Comparison of ENCODE assay signal across 8 mouse cellular contexts in genomic region chr6:16550445-16550844, GRCm38 (mm10).
DNase-seq lines count a peak whose midpoint lies in the region; ATAC-seq and TF ChIP-seq lines count a peak whose summit lies in the region.

No protein-coding gene starts in this region.

- DNase-seq in lung, postnatal 0 days (ENCODE audit: low spot score): no peak
- DNase-seq in lung, postnatal 4 days: no peak
- peak; percentile 40 for DNase-seq in kidney, postnatal 4 days
- no peak for DNase-seq in adrenal gland, adult 2 months
- DNase-seq in gastrocnemius, adult 8-10 months (ENCODE audit: low spot score in 2 of 2): no peak

- H3K27me3 ChIP-seq in lung, postnatal 0 days (replicated peaks; ENCODE audit: insufficient read depth, low read length): no peaks in the 10 kb centered on the region
- no peaks in the 10 kb centered on the region for H3K27me3 ChIP-seq in neural tube, embryonic 14.5 days (ENCODE audit: control insufficient read depth, insufficient read depth, low read length)

- no peaks in the 10 kb centered on the region for H3K4me1 ChIP-seq in lung, postnatal 0 days (ENCODE audit: insufficient read depth, low read depth, low read length)
- 0 out of 2 replicates have a peak, but pooled peaks cover 3% of the 10 kb centered on the region for H3K4me1 ChIP-seq in embryonic fibroblast, embryonic 13.5 days (ENCODE audit: control insufficient read depth, insufficient read depth, low read length)
- H3K4me1 ChIP-seq in neural tube, embryonic 14.5 days (ENCODE audit: control insufficient read depth, insufficient read depth, low read length): no peaks in the 10 kb centered on the region

- H3K27ac ChIP-seq in lung, postnatal 0 days (ENCODE audit: low read length): no peak overlapping the region
- no peak overlapping the region for H3K27ac ChIP-seq in embryonic fibroblast, embryonic 13.5 days (ENCODE audit: insufficient read depth, low read length)
- no peak overlapping the region for H3K27ac ChIP-seq in neural tube, embryonic 14.5 days (ENCODE audit: low read depth, low read length)

- TF ChIP-seq CTCF in lung, postnatal 0 days (IDR thresholded peaks at IDR 0.05): peak; percentile 34
- TF ChIP-seq CTCF in embryonic fibroblast, embryonic 13.5 days (IDR thresholded peaks at IDR 0.05; ENCODE audit: borderline replicate concordance, insufficient read depth, low read length): peak; percentile 38; the same call in 1 of the 2 replicates

- no peak overlapping the region for H3K4me3 ChIP-seq in lung, postnatal 0 days (ENCODE audit: low read depth, low read length)
- H3K4me3 ChIP-seq in embryonic fibroblast, embryonic 13.5 days (ENCODE audit: insufficient read depth, low read length): no peak overlapping the region
- no peak overlapping the region for H3K4me3 ChIP-seq in neural tube, embryonic 14.5 days (ENCODE audit: low read depth, low read length)

- H3K9ac ChIP-seq in lung, postnatal 0 days (replicated peaks; ENCODE audit: low read depth): no peak overlapping the region
- no peak overlapping the region for H3K9ac ChIP-seq in neural tube, embryonic 14.5 days (replicated peaks; ENCODE audit: low read depth, low read length)

- no peak overlapping the region for H3K4me2 ChIP-seq in lung, postnatal 0 days (replicated peaks; ENCODE audit: low read depth, low read length)
- H3K4me2 ChIP-seq in neural tube, embryonic 14.5 days (ENCODE audit: low read depth, low read length): no peak overlapping the region

- no peaks in the 10 kb centered on the region for H3K36me3 ChIP-seq in lung, postnatal 0 days (ENCODE audit: insufficient read depth, low read length)
- no peaks in the 10 kb centered on the region for H3K36me3 ChIP-seq in neural tube, embryonic 14.5 days (ENCODE audit: control insufficient read depth, insufficient read depth, low read length)

- no peak for ATAC-seq in lung, postnatal 0 days
- ATAC-seq in neural tube, embryonic 14.5 days (ENCODE audit: low read depth): peak; percentile 61; the same call in 1 of the 2 replicates
- no peak for ATAC-seq in megakaryocyte progenitor cell, adult 5-6 weeks (replicated peaks; ENCODE audit: poor library complexity)

- TF ChIP-seq POLR2A in embryonic fibroblast, embryonic 13.5 days (IDR thresholded peaks at IDR 0.05; ENCODE audit: low read depth, low read length): no peak

- TF ChIP-seq EP300 in lung, postnatal 0 days (IDR thresholded peaks at IDR 0.05): no peak

- 70% methylated on average over 9 of the region's 9 CpGs for WGBS in lung, postnatal 0 days
- 50% methylated on average over 9 of the region's 9 CpGs for WGBS in neural tube, embryonic 14.5 days

- no peaks in the 10 kb centered on the region for H3K9me3 ChIP-seq in lung, postnatal 0 days (ENCODE audit: low read length)
- H3K9me3 ChIP-seq in neural tube, embryonic 14.5 days (ENCODE audit: control insufficient read depth, low read length): no peaks in the 10 kb centered on the region

Comparison
In these comparisons a context has a peak if more than half of its experiments do, and no peak if none do; other contexts are left out.
1. DNase-seq: peak in kidney, postnatal 4 days (2 of 2); none in lung, postnatal 0 days (single experiment), lung, postnatal 4 days (0 of 2), adrenal gland, adult 2 months (single experiment) and gastrocnemius, adult 8-10 months (0 of 2).